Mouse (Mus musculus) urinary bladder, postnatal 10 days (tissue): Measurements from ENCODE around the gene Atp10a.

Experiments
- DNase-seq: peaks from one replicate; pipeline ENCODE4 v3.0.0; 2022; ENCODE audit warnings: low spot score

Gene Atp10a

GRCm38 (mm10) chr7:58655866-58656265 is at the start of gene Atp10a:
TSS of gene Atp10a (plus strand) at chr7:58656166.
- DNase-seq = no peak

DNA sequence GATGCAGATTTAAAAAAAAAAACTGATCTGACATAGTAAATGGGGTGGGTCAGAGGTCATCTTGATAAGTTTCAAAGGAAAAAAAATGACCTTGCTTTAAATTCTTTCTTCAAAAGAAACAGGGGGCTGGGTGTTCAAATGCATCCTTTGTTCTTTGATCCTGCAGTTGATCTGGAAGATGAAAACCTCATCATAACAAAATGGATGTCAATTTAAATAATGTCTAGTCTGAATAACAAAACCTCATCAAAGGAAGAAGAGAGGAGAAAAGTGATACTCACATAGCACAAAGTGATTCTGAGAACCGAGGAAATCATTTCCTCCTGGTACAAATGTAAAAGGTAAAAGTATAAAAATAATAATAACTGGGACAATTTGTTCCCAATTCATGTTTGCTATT is 37.9 kb upstream of the Atp10a start:
- no peak for DNase-seq

DNA sequence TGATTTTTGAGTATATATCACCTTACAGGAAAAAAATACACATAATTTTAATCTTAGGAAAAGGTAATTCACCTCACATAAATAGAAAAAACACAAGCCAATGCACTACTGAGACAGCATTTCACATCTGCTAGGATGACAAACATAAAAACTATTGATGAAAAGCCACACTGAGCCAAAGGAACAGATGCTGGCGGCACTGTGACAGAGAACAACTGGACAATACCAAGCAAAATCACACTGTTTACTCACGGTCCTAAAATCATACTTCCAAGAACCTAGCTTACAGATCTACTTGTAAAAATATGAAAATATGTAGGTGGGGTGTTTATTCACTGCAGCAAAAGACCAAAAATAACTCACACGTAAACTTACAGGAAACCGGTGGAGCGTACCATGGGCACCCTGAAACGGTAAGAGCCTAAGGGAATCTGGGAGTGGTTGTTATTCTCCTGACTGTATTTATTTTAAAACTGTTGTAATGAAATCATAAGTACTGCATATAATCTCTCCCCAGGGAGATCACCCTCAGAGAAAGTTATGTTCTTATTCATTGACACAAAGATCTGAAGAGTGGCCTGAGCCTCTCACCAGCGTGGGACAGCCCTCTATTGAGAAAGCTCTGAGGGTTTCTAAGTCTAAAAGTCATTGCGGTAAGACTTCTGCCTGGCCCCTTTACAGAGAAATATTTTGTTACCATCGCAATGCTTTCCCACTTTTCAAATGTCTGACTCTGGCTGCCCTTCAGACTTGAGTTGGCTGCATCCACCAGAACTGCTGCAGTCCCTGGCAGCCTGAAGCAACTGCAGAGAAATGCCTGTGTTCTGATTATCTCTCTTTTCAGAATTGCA is 29.4 kb upstream of the Atp10a start:
- DNase-seq = no peak

- DNase-seq = no peak
Measured at GRCm38 (mm10) chr7:58627381-58627780, 28.6 kb upstream of the Atp10a start.

DNA sequence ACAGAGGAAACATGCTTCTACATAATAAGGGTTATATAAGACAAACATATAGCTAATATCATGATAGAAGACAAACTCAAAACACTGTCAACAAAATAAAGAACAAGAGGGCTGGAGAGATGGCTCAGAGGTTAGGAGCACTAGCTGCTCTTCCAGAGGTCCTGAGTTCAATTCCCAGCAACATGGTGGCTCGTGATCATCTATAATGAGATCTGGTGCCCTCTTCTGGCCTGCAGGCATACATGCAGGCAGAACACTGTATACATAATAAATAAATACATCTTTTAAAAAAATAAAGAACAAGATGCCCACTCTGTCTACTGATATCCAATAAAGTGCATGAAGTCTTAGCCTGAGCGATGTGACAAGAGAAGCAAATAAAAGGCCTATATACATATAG is 26.7 kb upstream of the Atp10a start:
- DNase-seq = no peak

DNA sequence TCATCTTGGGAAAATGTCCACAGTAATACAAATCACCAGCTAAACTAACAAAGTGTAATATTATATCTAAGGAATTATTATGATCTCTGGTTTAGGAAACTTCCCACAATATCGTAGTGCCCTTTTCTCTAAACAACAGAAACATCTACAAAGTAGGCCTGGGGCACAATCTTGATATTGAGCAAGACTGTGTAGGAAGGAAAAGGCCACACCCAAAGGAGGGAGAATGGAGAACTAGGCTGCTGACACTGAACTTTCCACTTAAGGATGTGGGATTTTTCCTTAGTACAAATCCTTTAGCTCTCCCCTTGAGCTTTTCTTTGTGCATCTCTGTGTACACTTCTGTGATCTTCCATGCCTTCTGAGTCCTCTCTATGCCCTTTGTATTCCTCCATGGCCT is 22.3 kb upstream of the Atp10a start:
- no peak for DNase-seq

DNA sequence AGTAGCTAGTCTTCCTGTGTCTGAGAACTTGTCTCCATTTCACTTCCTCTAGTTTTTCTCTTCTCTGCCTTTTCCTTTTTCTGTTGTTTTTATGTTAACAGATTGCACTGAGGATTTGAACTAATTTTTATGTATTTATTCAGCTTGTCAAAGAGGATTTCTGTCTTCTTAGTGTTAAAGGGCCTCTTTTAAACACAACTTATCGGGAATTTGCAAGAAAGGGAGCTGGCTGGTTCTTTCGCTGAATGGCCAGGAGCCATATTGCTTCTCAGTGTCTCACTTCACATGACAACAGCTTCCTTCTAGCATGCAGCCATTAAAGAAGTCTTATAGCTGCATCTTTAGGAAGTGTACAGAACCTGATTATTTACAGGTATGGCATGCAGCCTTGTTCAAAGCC is 16.3 kb upstream of the Atp10a start:
- no peak for DNase-seq

DNA sequence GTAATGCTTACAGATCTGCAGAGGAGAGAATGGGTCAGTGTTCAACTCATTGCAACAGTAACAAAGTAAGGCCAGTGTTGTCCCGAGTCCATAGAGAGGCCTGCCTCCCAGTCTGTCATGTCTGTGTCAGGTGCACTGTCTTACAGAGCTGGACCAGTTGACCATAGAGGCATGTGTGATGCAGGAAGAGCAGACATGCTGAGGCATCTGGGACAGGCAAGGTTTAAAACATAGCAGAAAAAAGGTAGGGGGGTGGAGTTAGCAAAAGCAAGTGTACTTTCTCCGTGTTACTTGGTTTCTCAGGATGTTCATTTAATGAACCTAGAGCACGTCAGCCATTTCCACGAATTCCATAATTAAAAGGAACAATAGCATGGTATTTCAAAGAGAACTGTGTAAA is 15.5 kb upstream of the Atp10a start:
- DNase-seq = no peak

GRCm38 (mm10) chr7:58641916-58642315 is 14.1 kb upstream of the Atp10a start:
- no peak for DNase-seq

- no peak for DNase-seq
Measured at GRCm38 (mm10) chr7:58647404-58647803, 8.6 kb upstream of the Atp10a start.

- peak; percentile 15 for DNase-seq
Measured at GRCm38 (mm10) chr7:58657913-58658789, 2.2 kb downstream of the Atp10a start.

DNA sequence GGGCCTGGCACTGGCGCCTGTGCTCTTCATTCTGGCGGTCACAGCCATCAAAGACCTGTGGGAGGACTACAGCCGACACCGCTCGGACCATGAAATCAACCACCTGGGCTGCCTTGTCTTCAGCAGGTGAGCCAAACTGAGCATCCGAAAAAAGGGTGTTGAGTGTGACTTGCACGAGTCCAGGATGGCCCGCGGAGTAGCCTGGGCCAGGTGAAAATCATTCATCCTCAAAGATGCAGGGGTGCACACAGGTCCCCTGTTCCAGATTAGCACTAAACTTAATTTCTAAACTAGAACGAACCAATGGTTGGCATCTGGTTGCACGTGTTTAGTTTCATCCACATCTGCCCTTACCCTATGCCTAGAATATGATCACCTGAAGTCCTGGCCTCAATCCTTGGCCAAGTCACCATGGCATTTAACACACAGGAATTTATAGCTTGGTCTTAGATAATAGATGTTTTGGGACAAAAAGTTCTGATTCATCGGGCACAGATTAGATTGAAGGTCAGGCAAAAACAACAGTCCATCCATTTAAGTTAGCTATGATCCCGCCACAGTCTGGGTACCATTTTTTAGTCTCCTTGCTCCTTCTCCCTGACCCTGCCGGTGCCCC is 2.9 kb downstream of the Atp10a start:
- DNase-seq = no peak

GRCm38 (mm10) chr7:58660046-58660445 is 4.1 kb downstream of the Atp10a start:
- DNase-seq = no peak

- DNase-seq = no peak
Measured at GRCm38 (mm10) chr7:58660665-58661064, 4.7 kb downstream of the Atp10a start.

DNA sequence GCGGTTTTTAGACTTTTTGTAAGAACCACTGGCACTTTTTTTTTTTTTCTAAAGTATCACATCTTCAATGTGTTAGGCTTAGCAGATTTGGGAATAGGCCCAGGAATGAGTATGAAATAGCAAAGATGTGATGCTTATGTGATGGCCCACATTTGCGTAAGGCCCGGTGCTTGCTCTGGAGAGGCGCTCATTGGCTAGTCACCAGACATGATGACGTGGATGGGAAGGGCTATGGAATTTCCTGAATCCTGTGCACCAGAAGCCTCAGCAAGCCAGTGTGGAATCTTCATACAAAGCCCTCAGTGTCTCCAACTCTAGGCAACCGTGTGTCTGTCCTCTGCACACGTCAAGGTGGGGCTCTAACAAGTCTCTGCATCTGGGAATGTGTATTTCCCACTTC is 5.1 kb downstream of the Atp10a start:
- DNase-seq = no peak

DNA sequence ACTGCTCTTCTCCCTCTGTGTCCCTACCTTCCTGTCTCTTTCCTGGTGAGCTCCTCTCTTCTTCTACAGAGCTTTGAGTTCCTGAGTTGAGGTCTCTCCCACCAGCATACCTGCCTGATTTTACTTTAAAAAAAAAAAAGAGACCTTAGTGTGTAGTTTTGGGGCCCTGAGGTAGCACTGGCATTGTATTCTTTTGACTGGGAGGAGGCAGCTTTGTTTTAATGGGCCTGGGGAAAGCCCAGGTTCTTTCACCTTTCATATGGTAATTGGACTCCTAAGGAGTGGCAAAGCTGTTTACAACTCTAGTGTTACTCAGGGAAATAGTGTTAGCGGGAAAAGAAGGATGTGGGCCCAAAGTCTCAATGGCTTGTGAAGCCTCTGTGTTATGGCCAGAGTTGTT is 12.7 kb downstream of the Atp10a start:
- no peak for DNase-seq

DNA sequence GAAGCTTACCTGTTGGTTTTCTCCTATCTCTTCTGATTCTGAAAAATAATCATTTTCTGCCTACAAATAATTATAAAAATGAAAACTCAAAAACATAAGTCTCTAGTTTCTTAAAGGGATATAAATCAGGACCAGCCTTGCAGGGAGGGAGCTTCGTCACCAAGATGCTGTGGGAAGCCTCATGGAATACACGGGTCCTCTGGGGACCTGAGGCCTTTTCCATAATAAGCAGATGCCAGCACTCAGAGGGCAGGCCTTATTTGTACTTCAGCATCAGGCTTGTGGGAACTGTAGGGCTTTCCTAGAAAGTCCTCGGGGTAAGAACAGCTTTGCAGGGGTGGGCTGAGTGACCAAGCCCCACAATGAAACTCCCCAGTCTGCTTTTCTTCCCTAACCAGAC is 20.1 kb downstream of the Atp10a start:
- DNase-seq = no peak

DNA sequence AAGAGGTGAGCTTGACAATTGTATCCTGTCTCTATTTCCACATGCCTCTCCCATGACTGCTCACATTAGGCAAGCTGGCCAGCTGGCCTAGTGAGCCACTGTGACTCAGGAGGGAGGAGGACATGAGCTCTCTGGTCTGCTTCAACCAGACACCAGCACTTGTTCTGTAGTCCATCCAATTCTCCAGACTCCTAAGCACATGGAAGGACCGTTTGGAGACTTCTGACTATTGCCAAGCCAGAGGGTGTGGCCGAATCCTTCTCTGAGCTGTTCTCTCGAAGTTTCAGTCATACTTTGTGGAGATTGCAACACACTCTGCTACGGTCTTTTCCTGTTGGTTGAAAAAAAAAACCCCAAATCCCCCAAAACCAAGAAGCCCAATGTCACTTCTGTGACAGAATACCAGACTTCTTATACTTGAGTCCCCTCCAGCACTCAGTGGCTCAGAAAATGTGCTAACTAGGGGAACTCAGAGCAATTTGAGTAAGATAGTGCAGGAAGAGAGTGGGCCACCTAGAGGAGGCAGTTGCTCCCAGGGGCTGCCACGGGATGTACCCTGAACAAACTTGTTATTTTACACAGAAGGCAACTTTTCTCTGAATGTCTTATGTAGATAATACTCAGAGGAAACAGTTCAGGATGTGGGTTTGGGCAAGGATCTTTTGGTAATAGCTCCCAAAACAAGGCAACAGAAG is 21.3 kb downstream of the Atp10a start:
- no peak for DNase-seq

DNA sequence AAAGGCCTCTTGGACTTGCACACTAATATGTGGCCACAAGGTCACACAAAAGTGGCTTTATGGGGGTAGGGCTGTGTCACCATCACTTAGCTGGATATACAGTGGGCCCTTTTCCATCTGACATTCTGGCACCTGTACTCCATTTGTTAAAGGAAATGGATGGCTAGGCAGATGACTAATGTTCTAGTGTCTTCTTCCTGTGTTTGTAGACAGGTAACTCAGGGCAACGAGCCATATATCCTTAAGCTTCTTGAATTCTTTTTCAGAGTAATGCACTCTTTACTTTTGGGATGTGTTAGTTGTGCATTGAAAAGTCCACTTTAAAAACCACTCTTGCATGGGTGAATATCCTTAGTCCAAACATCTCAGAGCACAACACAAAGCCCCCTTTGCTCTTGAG is 30.0 kb downstream of the Atp10a start:
- DNase-seq = no peak

DNA sequence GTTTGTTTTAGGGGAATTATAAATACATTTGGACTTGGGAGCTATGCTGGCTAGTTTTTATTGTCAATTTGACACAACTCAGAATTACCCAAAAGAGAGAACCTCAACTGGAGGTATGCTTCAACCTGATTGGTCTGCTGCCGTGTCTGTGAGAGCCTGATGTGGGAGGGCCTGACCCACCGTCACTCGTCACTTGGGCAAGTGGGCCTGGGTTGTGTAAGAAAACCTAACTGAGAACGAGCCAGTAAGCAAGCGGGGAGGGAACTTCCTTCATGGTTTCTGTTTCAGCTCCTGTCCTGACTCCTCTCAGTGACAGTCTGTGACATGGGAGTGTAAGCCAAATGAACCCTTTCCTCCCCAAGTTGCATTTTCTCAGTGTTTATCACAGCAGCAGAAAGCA is 30.6 kb downstream of the Atp10a start:
- DNase-seq = no peak

GRCm38 (mm10) chr7:58686997-58687396 is 31.0 kb downstream of the Atp10a start:
- no peak for DNase-seq
